ENCODE assay signal across 25 mouse cellular contexts in the genomic region with DNA sequence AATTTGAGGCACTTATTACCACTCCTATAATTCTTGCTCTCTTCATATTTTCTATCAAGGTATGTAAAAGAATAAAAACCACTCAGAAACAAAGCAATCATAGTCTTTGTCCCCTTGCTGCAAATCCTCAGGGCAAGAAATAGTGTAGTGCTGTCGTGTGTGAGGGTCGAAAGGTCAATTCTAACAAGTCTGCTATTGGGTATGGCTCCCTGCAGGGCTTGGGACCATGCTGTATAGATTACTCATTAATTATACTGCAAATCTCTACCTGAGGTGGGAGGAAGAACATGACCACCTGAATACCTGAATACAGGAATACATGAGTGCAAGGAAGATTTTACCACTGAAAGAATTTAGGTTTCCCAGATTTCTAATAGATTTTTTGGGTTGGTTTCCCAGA.
"Had no signal": no experiment of that assay in that cellular context is flagged by ENCODE, and none has a peak within 500 bp of the region (broad histone marks: within the 10 kb centered on the region; RNA-seq: fewer than 3 reads in every experiment).

No protein-coding gene starts in this region.

- DNase-seq: gastrocnemius, adult 2 months; gastrocnemius, postnatal 10 days; gastrocnemius, postnatal 25 days; heart, adult 2 months; heart, postnatal 10 days; heart, postnatal 4 days; kidney, adult 18-20 months; kidney, adult 8-10 months; kidney, postnatal 10 days; kidney, postnatal 25 days; kidney, postnatal 4 days; left cerebral cortex, postnatal 4 days; liver; liver, embryonic 13.5 days had no signal

- H3K27ac ChIP-seq: gastrocnemius, adult 2 months; heart, adult 2 months; hindbrain, embryonic 10.5 days; hindbrain, embryonic 12.5 days; hindbrain, embryonic 14.5 days; layer of hippocampus, adult 2 months; left cerebral cortex, adult 2 months; limb, embryonic 12.5 days; liver, embryonic 13.5 days; liver, embryonic 15.5 days had no signal

- H3K4me2 ChIP-seq: heart, embryonic 12.5 days; hindbrain, embryonic 12.5 days; hindbrain, embryonic 14.5 days; limb, embryonic 12.5 days; liver, embryonic 11.5 days; liver, embryonic 13.5 days; liver, embryonic 15.5 days had no signal

- ATAC-seq: hindbrain, embryonic 16.5 days; inflammation-experienced regulatory T-cells, adult 6 months had no signal

- H3K4me3 ChIP-seq: gastrocnemius, adult 2 months; heart, adult 2 months; heart, embryonic 12.5 days; hindbrain, embryonic 10.5 days; hindbrain, embryonic 12.5 days; layer of hippocampus, adult 2 months; left cerebral cortex, adult 2 months; limb, embryonic 12.5 days; liver, embryonic 13.5 days; liver, embryonic 15.5 days had no signal

- H3K27me3 ChIP-seq: heart, embryonic 12.5 days; hindbrain, embryonic 12.5 days; limb, embryonic 12.5 days; liver, embryonic 13.5 days; liver, embryonic 15.5 days had no signal

- H3K4me1 ChIP-seq: heart, embryonic 12.5 days; hindbrain, embryonic 10.5 days; hindbrain, embryonic 12.5 days; limb, embryonic 12.5 days; liver, embryonic 13.5 days; liver, embryonic 15.5 days had no signal

- H3K9ac ChIP-seq: heart, embryonic 12.5 days; hindbrain, embryonic 12.5 days; hindbrain, embryonic 14.5 days; limb, embryonic 12.5 days; liver, embryonic 13.5 days; liver, embryonic 15.5 days had no signal

- H3K9me3 ChIP-seq: heart, embryonic 12.5 days; hindbrain, embryonic 10.5 days; hindbrain, embryonic 12.5 days; limb, embryonic 12.5 days; liver, embryonic 13.5 days; liver, embryonic 15.5 days had no signal

- H3K36me3 ChIP-seq: heart, embryonic 12.5 days; hindbrain, embryonic 10.5 days; hindbrain, embryonic 12.5 days; limb, embryonic 12.5 days; liver, embryonic 13.5 days; liver, embryonic 15.5 days had no signal
